Mouse (Mus musculus) induced T-regulatory cell, adult 2 months (primary cell): ENCODE measurements at regions not wholly inside any gene's neighbourhood (a gene's known extent, or its start where the extent isn't known, plus 50 kb on each side); places are given as distances from the start of the nearest gene placed in this dataset.

Experiments
- DNase-seq: peaks from one replicate; pipeline ENCODE4 v3.0.0-alpha.2; 2012; ENCODE audit warnings: low read depth

- DNase-seq = no peak
These were observed 67.4 kb upstream of the Prr30 start for GRCm38 (mm10) chr14:101267536-101267935.
